Mouse (Mus musculus): ENCODE data around the gene Kat2b. TPM values are rescaled to one million over a fixed set of nuclear protein-coding genes. Genes with fewer than 3 reads are reported as not detected.
"Not testable (repeated sequence)": the region's sequence is repeated elsewhere in the genome, so short reads cannot be mapped to it uniquely, and the experiment has no call there.

Kat2b gene
- polyA plus RNA-seq, 1 experiment = 8.5 TPM

GRCm38 (mm10) chr17:53718474-53718873 lies 151.8 kb downstream of the Kat2b start:
- TF ChIP-seq POLR2A (IDR thresholded peaks at IDR 0.05; ENCODE audit: low read depth, low read length) (no peak), CTCF (IDR thresholded peaks at IDR 0.05; ENCODE audit: extremely low read depth, insufficient read length, insufficient replicate concordance, low read depth, low read length) (no peak)
- Histone ChIP-seq H3K4me3 (ENCODE audit: low read depth, low read length) (no peak overlapping the region), H3K36me3 (ENCODE audit: control insufficient read depth, insufficient read depth, low read length) (no peaks in the 10 kb centered on the region), H3K27ac (ENCODE audit: insufficient read depth, low read depth, low read length) (no peak overlapping the region), H3K27me3 (ENCODE audit: control insufficient read depth, insufficient read depth, low read length) (no peaks in the 10 kb centered on the region), H3K4me1 (ENCODE audit: control insufficient read depth, insufficient read depth, insufficient read length, low read length) (no peaks in the 10 kb centered on the region)
- WGBS = 57% methylated on average over 1 of the region's 1 CpGs

- not testable (repeated sequence) for H3K36me3 ChIP-seq (ENCODE audit: control insufficient read depth, insufficient read depth, low read length); H3K27me3 ChIP-seq (ENCODE audit: control insufficient read depth, insufficient read depth, low read length); H3K4me1 ChIP-seq (ENCODE audit: control insufficient read depth, insufficient read depth, insufficient read length, low read length); H3K27ac ChIP-seq (ENCODE audit: insufficient read depth, low read depth, low read length); H3K4me3 ChIP-seq (ENCODE audit: low read depth, low read length)
- WGBS = 88% methylated on average over 3 of the region's 3 CpGs
Measured at GRCm38 (mm10) chr17:53718916-53719315, 152.3 kb downstream of the Kat2b start.

Other genes starting within 250 kb of the Kat2b start
- 0.03 and 0.08 TPM in 2 replicates for gene Efhb, start 103.5 kb upstream of the Kat2b start, polyA plus RNA-seq (2012; rRNA removed)
- 1.2 and 2.2 TPM in 2 replicates for gene Rab5a, start 87.6 kb upstream of the Kat2b start, polyA plus RNA-seq (2012; rRNA removed)
- gene Pp2d1, start 27.4 kb upstream of the Kat2b start, polyA plus RNA-seq (2012; rRNA removed) = not detected in 2 replicates
- 0.24 and 0.39 TPM in 2 replicates for gene Sgo1, start 122.5 kb downstream of the Kat2b start, polyA plus RNA-seq (2012; rRNA removed)

Measured in small intestine, adult 2 months (tissue).